Mouse (Mus musculus) midbrain, postnatal 0 days (tissue): Measurements from ENCODE around the gene Eya4. TPM values are rescaled to one million over a fixed set of nuclear protein-coding genes. Genes with fewer than 3 reads are reported as not detected.

ENCODE experiments used
- ATAC-seq: fragments of 200-750 bp; cut with Nextera tagmentation; 2 replicates; pipeline ENCODE4 v1.8.0; 2017; ENCODE audit warnings: moderate number of reproducible peaks, mild to moderate bottlenecking, moderate TSS enrichment, moderate library complexity; ENCODE audit not compliant: low FRiP score
- DNase-seq: peaks from one replicate; pipeline ENCODE4 v3.0.0-alpha.2; 2015; ENCODE audit warnings: low spot score
- H3K27ac ChIP-seq: fragments of 300-500 bp; sonication (generic); 2 replicates; pipeline ENCODE4 v1.5.1; 2014; ENCODE audit warnings: low read depth, mild to moderate bottlenecking, low read length, mixed read lengths
- H3K27me3 ChIP-seq: fragments of 300-500 bp; sonication (generic); 2 replicates; pipeline ENCODE4 v1.6.1; 2014; ENCODE audit warnings: low read length, control low read depth, mixed read lengths; ENCODE audit not compliant: insufficient read depth
- H3K36me3 ChIP-seq: fragments of 300-500 bp; sonication (generic); 2 replicates; pipeline ENCODE4 v1.6.1; 2014; ENCODE audit warnings: low read length, control low read depth, mixed read lengths; ENCODE audit not compliant: insufficient read depth
- H3K4me1 ChIP-seq: fragments of 300-500 bp; sonication (generic); 2 replicates; pipeline ENCODE4 v1.6.1; 2014; ENCODE audit warnings: mild to moderate bottlenecking, control low read depth, antibody characterized with exemption, low read length, mixed read lengths; ENCODE audit not compliant: insufficient read depth
- H3K4me2 ChIP-seq: fragments of 300-500 bp; sonication (generic); 2 replicates; pipeline ENCODE4 v1.6.1; 2014; ENCODE audit warnings: low read depth, mild to moderate bottlenecking, low read length, mixed read lengths; ENCODE audit not compliant: poor library complexity, severe bottlenecking
- H3K4me3 ChIP-seq: fragments of 300-500 bp; sonication (generic); 2 replicates; pipeline ENCODE4 v1.5.1; 2014; ENCODE audit warnings: low read depth, mild to moderate bottlenecking, low read length, moderate library complexity
- H3K9ac ChIP-seq: fragments of 300-500 bp; sonication (generic); replicated peaks from 2 replicates; pipeline ENCODE4 v1.6.1; 2014; ENCODE audit warnings: mild to moderate bottlenecking, low read length, moderate library complexity, mixed read lengths; ENCODE audit not compliant: poor library complexity, severe bottlenecking
- H3K9me3 ChIP-seq: fragments of 300-500 bp; sonication (generic); 2 replicates; pipeline ENCODE4 v1.6.1; 2016; ENCODE audit warnings: low read length, control low read depth
- CTCF ChIP-seq: IDR thresholded peaks from 2 replicates; pipeline ENCODE4 v1.5.1; 2016; ENCODE audit warnings: antibody characterized with exemption, mild to moderate bottlenecking
- WGBS: fragments of 180-500 bp; shearing (Covaris S2); extraction: QIAGEN DNeasy Blood & Tissue Kit; methylation state at CpG from one replicate; pipeline ENCODE4 v1.1.7; 2014; 5-methylcytosine and 5-hydroxymethylcytosine counted together
- polyA plus RNA-seq: library from polyadenylated mRNA; unstranded; fragments of >200 nt; fragmentation: Nextera tagmentation; extraction: Ambion mirVana; gene quantifications from 2 replicates; pipeline ENCODE4 v1.2.1, GENCODE M21; 2015
- total RNA-seq: library from RNA; depleted of rRNA; stranded (reverse); fragments of >200 nt; gene quantifications from 2 replicates; pipeline ENCODE4 v1.2.3, GENCODE M21; 2014

The Eya4 gene
- total and polyA plus RNA-seq, 2 experiments from 2014 or later = 0.42 to 1.2 TPM

- Histone ChIP-seq H3K4me3 (no peak overlapping the region), H3K27me3 (no peaks in the 10 kb centered on the region), H3K4me2 (no peak overlapping the region), H3K9me3 (no peaks in the 10 kb centered on the region), H3K36me3 (no peaks in the 10 kb centered on the region), H3K27ac (no peak overlapping the region), H3K9ac (no peak overlapping the region), H3K4me1 (no peaks in the 10 kb centered on the region)
- DNase-seq = no peak
- WGBS = 83% methylated on average over 11 of the region's 11 CpGs
- TF ChIP-seq CTCF = no peak
- no peak for ATAC-seq
Observed at GRCm38 (mm10) chr10:23159138-23159537, 191.4 kb downstream of the Eya4 start.

DNA sequence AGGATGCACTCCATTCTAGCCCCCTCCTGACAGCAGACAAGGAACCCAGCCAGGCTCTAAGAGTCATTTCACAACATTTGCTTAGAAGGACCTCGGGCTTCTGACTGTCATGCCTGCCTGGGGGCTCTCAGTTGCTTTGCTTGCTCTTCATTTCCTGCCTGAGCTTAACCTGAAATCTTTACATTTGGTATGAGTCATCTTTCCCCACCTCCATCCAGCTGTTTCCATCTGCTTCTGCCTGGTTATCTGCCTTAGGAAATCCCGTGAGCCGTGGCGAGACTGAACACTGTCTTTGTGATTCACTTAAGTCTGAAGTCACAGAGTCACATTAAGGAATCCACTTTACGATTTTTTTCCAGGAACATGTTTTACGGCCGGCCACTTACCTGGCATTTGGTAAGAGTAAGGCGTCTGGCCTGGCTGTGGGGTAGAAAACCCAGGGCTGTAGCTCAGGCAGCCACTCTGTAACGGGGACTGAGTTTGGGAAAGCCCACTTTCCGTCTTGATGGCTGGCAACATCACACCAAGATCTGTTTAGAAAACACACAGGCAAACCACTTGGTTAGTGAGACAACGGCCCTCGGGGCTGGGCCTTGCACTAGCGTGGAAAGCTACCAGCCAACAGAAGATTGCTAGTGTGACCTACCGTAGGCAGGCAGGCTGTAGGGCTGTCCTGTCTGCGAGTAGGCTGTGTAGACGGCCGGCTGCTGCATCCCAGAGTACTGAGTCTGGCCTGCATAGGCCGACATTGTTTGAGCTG, 193.5 kb downstream of the Eya4 start:
- Histone ChIP-seq H3K27ac (no peak overlapping the region), H3K9me3 (no peaks in the 10 kb centered on the region), H3K36me3 (no peaks in the 10 kb centered on the region), H3K4me1 (no peaks in the 10 kb centered on the region), H3K4me2 (no peak overlapping the region), H3K9ac (no peak overlapping the region), H3K27me3 (no peaks in the 10 kb centered on the region), H3K4me3 (no peak overlapping the region)
- 83% methylated on average over 18 of the region's 18 CpGs for WGBS
- TF ChIP-seq CTCF = no peak
- no peak for DNase-seq
- no peak for ATAC-seq

- WGBS = 81% methylated on average over 3 of the region's 3 CpGs
- no peak overlapping the region for H3K9ac ChIP-seq
Observed at GRCm38 (mm10) chr10:23150401-23150800, 200.2 kb downstream of the Eya4 start.

DNA sequence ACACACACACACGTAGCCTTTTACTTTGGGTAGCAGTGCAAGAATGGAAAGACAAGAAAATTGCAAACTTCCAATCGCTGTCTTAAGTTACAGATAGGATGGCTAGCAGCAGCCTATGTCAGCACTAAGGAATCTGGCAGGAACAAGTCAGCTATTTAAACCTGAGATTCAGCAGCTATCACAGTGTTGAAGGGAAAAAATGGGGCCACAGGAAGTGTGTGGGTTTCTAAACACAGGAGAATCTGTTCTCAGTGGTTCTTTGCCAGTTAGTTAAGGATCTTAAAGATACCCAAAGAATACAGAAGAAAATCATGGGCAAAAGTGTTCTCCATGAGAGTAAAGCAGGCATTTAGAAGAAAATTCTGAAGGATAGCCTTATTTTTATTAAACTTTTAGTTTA, 206.0 kb downstream of the Eya4 start:
- no peak overlapping the region for H3K27ac ChIP-seq
- H3K4me3 ChIP-seq = no peak overlapping the region
- no peaks in the 10 kb centered on the region for H3K9me3 ChIP-seq
- DNase-seq (no peak), ATAC-seq (no peak)
- no peak for TF ChIP-seq CTCF
- H3K4me2 ChIP-seq = no peak overlapping the region
- H3K9ac ChIP-seq = no peak overlapping the region
- H3K36me3 ChIP-seq = no peaks in the 10 kb centered on the region
- WGBS = 90% methylated on average over 2 of the region's 2 CpGs
- no peaks in the 10 kb centered on the region for H3K4me1 ChIP-seq
- no peaks in the 10 kb centered on the region for H3K27me3 ChIP-seq

More at GRCm38 (mm10) chr10:23150401-23150800, 200.2 kb downstream of the Eya4 start:
- DNase-seq = peak; percentile 32
- H3K4me1 ChIP-seq = no peaks in the 10 kb centered on the region
- no peak overlapping the region for H3K4me2 ChIP-seq
- no peak for ATAC-seq
- no peak overlapping the region for H3K4me3 ChIP-seq
- H3K9me3 ChIP-seq = no peaks in the 10 kb centered on the region
- no peak overlapping the region for H3K27ac ChIP-seq
- H3K36me3 ChIP-seq = no peaks in the 10 kb centered on the region
- peak; percentile 63 for TF ChIP-seq CTCF
- H3K27me3 ChIP-seq = no peaks in the 10 kb centered on the region

DNA sequence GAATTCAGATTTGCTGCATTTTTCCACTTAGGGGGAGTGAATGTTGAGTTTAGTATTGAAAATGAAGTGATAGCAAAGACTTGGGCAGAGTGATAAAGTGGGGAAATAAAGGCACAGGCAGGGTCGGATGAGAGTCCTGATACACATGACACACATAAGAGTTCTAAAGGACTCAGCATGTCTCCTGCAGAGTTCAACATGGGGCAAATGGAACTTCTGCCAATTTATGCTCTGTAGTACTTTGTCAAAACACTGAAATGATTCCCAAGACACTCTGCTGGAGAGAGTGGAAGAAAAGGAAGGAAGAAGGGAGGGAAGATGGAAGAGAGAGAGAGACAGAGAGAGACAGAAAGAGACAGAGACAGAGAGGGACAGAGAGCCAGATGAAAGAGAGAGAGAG, 222.6 kb downstream of the Eya4 start:
- no peak for ATAC-seq
- Histone ChIP-seq H3K4me2 (no peak overlapping the region), H3K36me3 (no peaks in the 10 kb centered on the region), H3K9ac (no peak overlapping the region), H3K27ac (no peak overlapping the region), H3K4me3 (no peak overlapping the region), H3K27me3 (no peaks in the 10 kb centered on the region), H3K4me1 (no peaks in the 10 kb centered on the region), H3K9me3 (no peaks in the 10 kb centered on the region)
- no peak for DNase-seq
- WGBS = 81% methylated on average over 1 of the region's 1 CpGs
- no peak for TF ChIP-seq CTCF

DNA sequence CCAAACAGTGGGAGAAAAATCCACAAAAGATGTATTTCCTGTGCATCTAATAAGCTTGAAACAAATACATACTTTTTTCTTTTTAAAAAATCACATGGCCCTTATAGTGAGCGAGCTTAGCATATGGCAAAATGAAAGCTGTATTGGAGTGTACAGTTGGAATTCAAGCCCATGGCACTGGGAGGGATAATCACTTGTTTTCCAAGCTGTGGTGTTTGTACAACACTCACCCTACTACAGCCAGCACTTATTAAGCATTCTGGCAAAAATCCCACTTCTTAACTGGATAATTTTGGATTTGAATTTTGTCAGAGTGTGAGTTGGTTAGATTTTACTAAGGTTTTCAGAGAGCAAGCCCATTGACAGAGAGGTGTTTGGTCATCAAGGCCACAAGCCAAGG, 223.4 kb downstream of the Eya4 start:
- H3K4me3 ChIP-seq = no peak overlapping the region
- no peak for TF ChIP-seq CTCF
- no peaks in the 10 kb centered on the region for H3K9me3 ChIP-seq
- no peak for ATAC-seq
- H3K36me3 ChIP-seq = no peaks in the 10 kb centered on the region
- no peak overlapping the region for H3K4me2 ChIP-seq
- DNase-seq = no peak
- no peaks in the 10 kb centered on the region for H3K27me3 ChIP-seq
- 77% methylated on average over 1 of the region's 1 CpGs for WGBS
- H3K9ac ChIP-seq = no peak overlapping the region
- H3K27ac ChIP-seq = no peak overlapping the region
- no peaks in the 10 kb centered on the region for H3K4me1 ChIP-seq
